Mouse (Mus musculus) lung, embryonic 15.5 days (tissue): ENCODE measurements around the gene Prr14l. TPM values are rescaled to one million over a fixed set of nuclear protein-coding genes. Genes with fewer than 3 reads are reported as not detected.
"Not testable (repeated sequence)": the region's sequence is repeated elsewhere in the genome, so short reads cannot be mapped to it uniquely, and the experiment has no call there.

ENCODE experiments used
- ATAC-seq: fragments of 200-750 bp; cut with Nextera tagmentation; 2 replicates; pipeline ENCODE4 v1.8.0; 2017; ENCODE audit warnings: moderate number of reproducible peaks, borderline replicate concordance; ENCODE audit not compliant: low FRiP score, low TSS enrichment; ENCODE audit errors: extremely low read depth
- H3K27ac ChIP-seq: fragments of 300-500 bp; sonication (generic); 2 replicates; pipeline ENCODE4 v1.5.1; 2015; ENCODE audit warnings: moderate library complexity, mild to moderate bottlenecking, inconsistent platforms
- H3K27me3 ChIP-seq: fragments of 300-500 bp; sonication (generic); 2 replicates; pipeline ENCODE4 v1.6.1; 2015; ENCODE audit warnings: inconsistent platforms
- H3K36me3 ChIP-seq: fragments of 300-500 bp; sonication (generic); 2 replicates; pipeline ENCODE4 v1.6.1; 2015; ENCODE audit warnings: inconsistent platforms
- H3K4me1 ChIP-seq: fragments of 300-500 bp; sonication (generic); 2 replicates; pipeline ENCODE4 v1.6.1; 2015; ENCODE audit warnings: inconsistent platforms
- H3K4me2 ChIP-seq: fragments of 300-500 bp; sonication (generic); 2 replicates; pipeline ENCODE4 v1.6.1; 2015; ENCODE audit warnings: inconsistent platforms, mild to moderate bottlenecking, moderate library complexity
- H3K4me3 ChIP-seq: fragments of 300-500 bp; sonication (generic); 2 replicates; pipeline ENCODE4 v1.5.1; 2015; ENCODE audit warnings: mild to moderate bottlenecking, inconsistent platforms
- H3K9ac ChIP-seq: fragments of 300-500 bp; sonication (generic); 2 replicates; pipeline ENCODE4 v1.6.1; 2015; ENCODE audit warnings: inconsistent platforms
- H3K9me3 ChIP-seq: fragments of 300-500 bp; sonication (generic); 2 replicates; pipeline ENCODE4 v1.6.1; 2016; ENCODE audit warnings: inconsistent platforms
- WGBS: fragments of 180-500 bp; shearing (Covaris S2); methylation state at CpG from one replicate; pipeline ENCODE4 v1.1.7; 2015; 5-methylcytosine and 5-hydroxymethylcytosine counted together
- polyA plus RNA-seq: library from polyadenylated mRNA; unstranded; fragments of >200 nt; fragmentation: Nextera tagmentation; extraction: Ambion mirVana; gene quantifications from 2 replicates; pipeline ENCODE4 v1.2.1, GENCODE M21; 2015

The Prr14l gene
- polyA plus RNA-seq, 1 experiment from 2014 or later = 17.5 TPM

DNA sequence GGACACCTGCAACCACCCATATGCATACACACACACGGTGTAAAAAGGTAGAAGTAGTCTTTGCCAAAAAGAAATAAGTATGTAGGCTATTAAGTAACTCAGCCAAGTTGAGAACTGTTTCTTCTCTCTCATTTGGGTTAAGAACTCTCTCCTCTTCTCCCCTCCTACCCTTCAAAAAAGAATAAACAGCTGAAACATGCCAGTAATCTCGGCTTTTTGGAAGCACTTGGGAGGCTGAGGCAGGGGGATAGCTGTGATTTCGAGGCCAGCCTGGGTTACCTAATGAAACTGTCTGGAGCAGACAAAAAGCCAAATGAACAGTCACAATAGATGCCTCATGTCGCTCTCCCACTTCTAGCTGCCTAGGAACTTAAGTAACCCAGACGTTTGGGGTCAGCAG, 69.3 kb downstream of the Prr14l start:
- H3K27ac ChIP-seq = no peak overlapping the region
- H3K36me3 ChIP-seq = 0 out of 2 replicates have a peak, but pooled peaks cover 10% of the 10 kb centered on the region
- H3K4me3 ChIP-seq = peak overlapping the region; percentile 86

DNA sequence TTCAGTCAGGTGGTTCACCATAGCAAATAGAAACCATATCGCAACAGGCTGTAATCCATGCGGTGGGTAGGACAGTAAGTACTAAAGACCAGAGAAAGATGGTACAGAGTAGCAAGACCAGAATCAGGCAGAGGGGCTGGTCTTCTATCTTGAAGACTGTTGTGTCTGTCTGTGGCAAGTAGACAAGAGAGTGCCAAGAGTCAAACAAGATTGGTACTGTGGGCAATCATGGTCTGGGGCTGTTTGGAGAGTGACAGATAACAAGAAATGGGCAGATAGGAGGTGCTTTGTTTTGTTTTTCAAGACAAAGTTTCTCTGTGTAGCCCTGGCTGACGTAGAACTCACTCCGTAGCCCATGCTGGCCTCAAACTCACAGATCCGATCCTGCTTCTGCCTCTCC, 72.5 kb downstream of the Prr14l start:
- Histone ChIP-seq H3K36me3 (no peaks in the 10 kb centered on the region), H3K9ac (no peak overlapping the region), H3K9me3 (no peaks in the 10 kb centered on the region), H3K4me1 (peaks cover 12% of the 10 kb centered on the region; the same call in 1 of the 2 replicates), H3K4me3 (no peak overlapping the region), H3K27me3 (no peaks in the 10 kb centered on the region), H3K27ac (no peak overlapping the region), H3K4me2 (no peak overlapping the region)
- 87% methylated on average over 5 of the region's 5 CpGs for WGBS
- no peak for ATAC-seq

More for the DNA sequence above, 69.3 kb downstream of the Prr14l start:
- H3K9me3 ChIP-seq = no peaks in the 10 kb centered on the region
- no peak; the same call in 1 of the 2 replicates for ATAC-seq
- 15% methylated on average over 5 of the region's 5 CpGs for WGBS
- H3K27me3 ChIP-seq = no peaks in the 10 kb centered on the region
- H3K9ac ChIP-seq = peak overlapping the region; percentile 56
- peak overlapping the region; percentile 85 for H3K4me2 ChIP-seq
- H3K4me1 ChIP-seq = peaks cover 12% of the 10 kb centered on the region; the same call in 1 of the 2 replicates

DNA sequence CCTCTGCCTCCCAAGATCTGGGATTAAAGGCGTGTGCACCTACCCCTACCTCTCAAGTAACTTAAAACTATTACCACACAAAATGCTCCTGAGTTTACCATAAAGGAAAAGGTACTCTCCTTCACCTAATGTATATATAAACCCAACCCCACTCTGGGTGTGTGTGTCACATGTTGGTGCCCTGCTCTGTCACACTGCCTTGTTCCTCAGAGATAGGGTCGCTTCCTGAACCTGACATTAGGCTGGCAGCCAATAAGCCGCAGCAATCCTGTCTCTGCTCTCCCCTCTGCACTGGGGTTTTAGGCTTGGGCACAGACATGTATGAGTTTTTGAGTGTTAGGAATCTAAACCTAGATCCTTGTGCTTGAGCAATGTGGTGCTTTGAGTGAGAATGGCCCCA, 75.9 kb downstream of the Prr14l start:
- Histone ChIP-seq H3K27me3 (no peaks in the 10 kb centered on the region), H3K27ac (no peak overlapping the region), H3K36me3 (peaks cover 6% of the 10 kb centered on the region; the same call in 1 of the 2 replicates), H3K4me2 (no peak overlapping the region), H3K9ac (no peak overlapping the region), H3K4me3 (no peak overlapping the region), H3K4me1 (no peaks in the 10 kb centered on the region), H3K9me3 (no peaks in the 10 kb centered on the region)
- 82% methylated on average over 3 of the region's 3 CpGs for WGBS
- no peak for ATAC-seq

DNA sequence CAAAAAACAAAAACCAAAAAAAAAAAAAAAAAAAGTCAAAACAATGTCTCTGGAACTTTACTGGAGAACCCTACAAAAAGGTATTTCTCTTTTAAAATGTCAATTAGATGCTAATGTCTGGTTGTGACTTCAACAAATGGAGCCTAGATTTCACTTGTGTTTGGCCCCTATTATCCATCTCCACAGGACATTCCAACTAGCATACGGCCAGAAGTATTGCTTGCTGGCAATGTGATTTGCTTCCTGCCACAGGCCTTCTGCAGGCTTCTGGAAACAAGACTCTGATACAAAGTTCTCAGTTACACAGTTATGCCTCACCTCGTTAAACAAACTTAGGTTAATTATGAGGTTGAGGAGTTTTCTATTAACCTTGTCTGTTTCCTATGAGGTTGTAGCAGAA, 81.7 kb downstream of the Prr14l start:
- H3K27me3 ChIP-seq = no peaks in the 10 kb centered on the region
- no peak overlapping the region for H3K4me3 ChIP-seq
- H3K9me3 ChIP-seq = no peaks in the 10 kb centered on the region
- no peak for ATAC-seq
- no peak overlapping the region for H3K9ac ChIP-seq
- no peak overlapping the region for H3K27ac ChIP-seq
- no peak overlapping the region for H3K4me2 ChIP-seq
- 88% methylated on average over 2 of the region's 2 CpGs for WGBS
- no peaks in the 10 kb centered on the region for H3K4me1 ChIP-seq
- H3K36me3 ChIP-seq = peaks cover 8% of the 10 kb centered on the region; the same call in 1 of the 2 replicates

DNA sequence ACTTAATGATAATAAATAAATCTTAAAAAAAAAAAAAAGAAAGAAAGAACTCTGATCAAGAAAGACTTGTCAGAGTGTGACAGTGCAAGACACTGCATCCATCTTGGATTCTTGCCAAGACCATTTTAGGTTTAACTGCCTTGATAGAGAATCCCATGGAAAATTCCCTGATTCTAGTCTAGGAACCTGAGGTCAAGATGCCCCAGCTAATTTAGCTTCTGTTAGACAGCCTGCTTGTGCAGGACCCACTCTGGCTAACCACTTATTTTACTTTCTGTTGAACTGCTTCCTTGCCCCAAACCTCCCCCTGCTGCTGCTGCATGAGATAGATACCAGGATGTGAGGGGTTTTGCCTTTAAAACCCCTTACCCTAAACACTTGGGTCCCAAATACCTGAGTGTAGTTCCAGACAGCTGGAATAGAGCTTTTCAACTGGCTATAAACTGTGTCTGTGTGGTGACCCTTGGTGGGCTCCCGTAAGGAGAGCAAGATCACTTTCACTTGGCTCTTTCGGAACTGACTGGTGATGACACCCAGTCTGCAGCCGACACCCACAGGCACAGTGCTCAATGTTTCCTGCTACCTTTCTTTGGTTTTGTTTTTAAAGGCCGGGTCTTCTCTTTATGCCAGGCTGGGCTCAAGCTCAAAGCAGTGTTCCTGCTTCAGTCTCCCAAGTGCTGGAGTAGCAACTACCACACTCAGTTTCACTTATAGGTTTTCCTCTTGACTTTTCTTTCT, 86.3 kb downstream of the Prr14l start:
- Histone ChIP-seq H3K4me3 (no peak overlapping the region), H3K4me2 (no peak overlapping the region), H3K27me3 (no peaks in the 10 kb centered on the region), H3K9me3 (no peaks in the 10 kb centered on the region), H3K4me1 (no peaks in the 10 kb centered on the region), H3K9ac (no peak overlapping the region), H3K36me3 (peaks cover 16% of the 10 kb centered on the region; the same call in 1 of the 2 replicates), H3K27ac (no peak overlapping the region)
- 84% methylated on average over 4 of the region's 4 CpGs for WGBS
- ATAC-seq = no peak

GRCm38 (mm10) chr5:32767004-32767403, 87.1 kb downstream of the Prr14l start:
- Histone ChIP-seq H3K9me3 (no peaks in the 10 kb centered on the region), H3K9ac (no peak overlapping the region), H3K4me1 (no peaks in the 10 kb centered on the region), H3K27ac (no peak overlapping the region), H3K4me2 (no peak overlapping the region), H3K4me3 (no peak overlapping the region), H3K27me3 (no peaks in the 10 kb centered on the region), H3K36me3 (peaks cover 14% of the 10 kb centered on the region; the same call in 1 of the 2 replicates)
- WGBS = 40% methylated on average over 3 of the region's 3 CpGs
- ATAC-seq = no peak

GRCm38 (mm10) chr5:32761566-32762140, 92.4 kb downstream of the Prr14l start:
- H3K9me3 ChIP-seq = no peaks in the 10 kb centered on the region
- H3K27ac ChIP-seq = no peak overlapping the region
- no peak overlapping the region for H3K9ac ChIP-seq
- peaks cover 14% of the 10 kb centered on the region; the same call in 1 of the 2 replicates for H3K36me3 ChIP-seq
- no peak for ATAC-seq
- H3K4me2 ChIP-seq = no peak overlapping the region
- H3K4me3 ChIP-seq = no peak overlapping the region
- no peaks in the 10 kb centered on the region for H3K4me1 ChIP-seq
- H3K27me3 ChIP-seq = no peaks in the 10 kb centered on the region
- WGBS = 84% methylated on average over 5 of the region's 5 CpGs

DNA sequence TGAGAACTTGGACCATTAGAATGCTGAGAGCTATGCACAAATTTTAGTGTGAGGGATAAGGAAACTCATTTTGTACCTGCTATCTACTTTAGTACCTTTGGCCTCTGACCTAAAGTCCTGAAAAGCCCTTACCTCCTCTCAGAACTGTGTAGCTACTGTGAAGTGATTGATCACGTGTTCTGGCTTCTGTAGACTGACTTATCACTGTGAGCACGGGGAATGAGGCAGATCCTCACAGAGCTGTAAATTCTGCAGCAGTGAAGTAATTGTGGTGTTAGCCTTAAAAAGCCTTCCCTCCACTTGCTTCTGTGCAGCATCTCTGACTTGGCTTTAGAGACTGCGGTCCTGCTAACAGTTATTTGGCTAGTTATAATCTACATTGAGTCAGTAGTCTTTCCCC, 93.3 kb downstream of the Prr14l start:
- WGBS = 63% methylated on average over 3 of the region's 3 CpGs
- no peak for ATAC-seq
- Histone ChIP-seq H3K4me2 (no peak overlapping the region), H3K36me3 (peaks cover 14% of the 10 kb centered on the region; the same call in 1 of the 2 replicates), H3K4me1 (no peaks in the 10 kb centered on the region), H3K4me3 (no peak overlapping the region), H3K9me3 (no peaks in the 10 kb centered on the region), H3K9ac (no peak overlapping the region), H3K27ac (no peak overlapping the region), H3K27me3 (no peaks in the 10 kb centered on the region)

DNA sequence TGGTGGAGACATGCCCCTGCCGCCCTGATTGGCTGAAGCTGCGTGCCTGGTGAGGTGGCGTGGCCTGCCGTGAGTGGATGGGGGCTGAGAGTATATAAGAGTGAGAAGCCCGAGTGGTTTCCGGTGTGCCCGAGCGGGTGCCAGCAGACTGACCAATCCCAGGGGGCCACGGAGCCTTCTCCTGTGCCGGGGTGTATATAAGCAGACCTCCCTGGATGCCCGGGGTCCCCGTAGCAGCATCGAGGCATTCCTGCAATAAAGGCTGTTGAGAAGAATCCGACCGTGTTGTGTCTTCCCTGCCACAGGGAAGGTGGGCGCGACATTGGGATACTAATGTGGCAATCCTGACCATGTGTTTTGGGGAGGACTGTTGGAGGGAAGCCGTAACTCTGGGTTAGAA, 93.7 kb downstream of the Prr14l start:
- not testable (repeated sequence) for H3K4me1 ChIP-seq, H3K4me3 ChIP-seq, H3K9ac ChIP-seq, H3K27ac ChIP-seq, H3K27me3 ChIP-seq, H3K4me2 ChIP-seq, ATAC-seq, H3K9me3 ChIP-seq
- peaks cover 14% of the 10 kb centered on the region; the same call in 1 of the 2 replicates for H3K36me3 ChIP-seq
- 94% methylated on average over 18 of the region's 18 CpGs for WGBS

GRCm38 (mm10) chr5:32759662-32760061, 94.4 kb downstream of the Prr14l start:
- no peak overlapping the region for H3K9ac ChIP-seq

GRCm38 (mm10) chr5:32756141-32756540, 97.9 kb downstream of the Prr14l start:
- H3K27ac ChIP-seq = no peak overlapping the region
- no peak overlapping the region for H3K9ac ChIP-seq
- H3K4me3 ChIP-seq = no peak overlapping the region
- no peaks in the 10 kb centered on the region for H3K27me3 ChIP-seq
- WGBS = 93% methylated on average over 8 of the region's 8 CpGs
- no peaks in the 10 kb centered on the region for H3K4me1 ChIP-seq
- H3K4me2 ChIP-seq = no peak overlapping the region
- no peaks in the 10 kb centered on the region for H3K36me3 ChIP-seq
- H3K9me3 ChIP-seq = no peaks in the 10 kb centered on the region
- no peak for ATAC-seq

More at GRCm38 (mm10) chr5:32759662-32760061, 94.4 kb downstream of the Prr14l start:
- no peak overlapping the region for H3K4me2 ChIP-seq
- 72% methylated on average over 2 of the region's 2 CpGs for WGBS
- H3K4me1 ChIP-seq = no peaks in the 10 kb centered on the region
- no peak overlapping the region for H3K4me3 ChIP-seq
- ATAC-seq = no peak
- H3K27ac ChIP-seq = no peak overlapping the region
- H3K27me3 ChIP-seq = no peaks in the 10 kb centered on the region
- H3K9me3 ChIP-seq = no peaks in the 10 kb centered on the region
- peaks cover 14% of the 10 kb centered on the region; the same call in 1 of the 2 replicates for H3K36me3 ChIP-seq

DNA sequence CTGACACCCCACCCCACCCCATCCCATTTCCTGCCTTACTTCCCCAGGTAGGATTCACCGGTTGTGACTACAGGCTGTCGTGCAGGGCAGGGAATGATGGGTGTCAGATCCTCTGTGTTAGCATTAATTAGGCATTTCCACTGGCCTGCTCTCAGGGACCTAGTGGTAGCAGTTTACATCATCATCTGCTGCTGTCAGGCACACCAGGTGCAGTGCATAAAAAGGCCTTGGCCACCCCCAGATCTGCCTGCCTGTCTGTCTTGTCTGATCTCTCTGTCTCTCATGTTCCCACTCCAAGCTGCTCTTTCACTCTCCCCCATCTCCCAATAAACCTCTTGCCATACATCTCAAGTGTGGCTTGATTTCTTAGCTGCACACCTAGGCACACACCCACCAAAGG, 102.3 kb downstream of the Prr14l start:
- peaks cover 8% of the 10 kb centered on the region for H3K4me1 ChIP-seq

More for the DNA sequence above, 102.3 kb downstream of the Prr14l start:
- no peaks in the 10 kb centered on the region for H3K27me3 ChIP-seq
- ATAC-seq = no peak
- no peaks in the 10 kb centered on the region for H3K9me3 ChIP-seq
- 50% methylated on average over 2 of the region's 2 CpGs for WGBS
- no peak overlapping the region for H3K4me2 ChIP-seq
- no peak overlapping the region for H3K27ac ChIP-seq
- H3K4me3 ChIP-seq = no peak overlapping the region
- H3K36me3 ChIP-seq = no peaks in the 10 kb centered on the region
- no peak overlapping the region for H3K9ac ChIP-seq
